Mouse (Mus musculus) myocyte (in vitro differentiated cells): ENCODE measurements around the gene Kdelc2.

Experiments
- E2F4 ChIP-seq: IDR thresholded peaks from one replicate; pipeline ENCODE4 v1.6.1; 2011; ENCODE audit warnings: mild to moderate bottlenecking, control low read depth, moderate library complexity; ENCODE audit not compliant: insufficient read depth
- MAX ChIP-seq: IDR thresholded peaks from one replicate; pipeline ENCODE4 v1.6.1; 2011; ENCODE audit warnings: low read depth, mild to moderate bottlenecking, control low read depth
- MYOD1 ChIP-seq, 3 experiments: IDR thresholded peaks; one replicate each; pipeline ENCODE4 v1.6.1; 2011; ENCODE audit warnings: control low read depth in 2 of 3, low read depth in 2 of 3, mild to moderate bottlenecking in 2 of 3, moderate library complexity in 1 of 3; ENCODE audit not compliant: insufficient read length in 2 of 3, control insufficient read depth in 1 of 3
- POLR2A ChIP-seq: IDR thresholded peaks from one replicate; pipeline ENCODE4 v1.6.1; 2011; ENCODE audit warnings: low read depth, mild to moderate bottlenecking, control low read depth, moderate library complexity; ENCODE audit not compliant: insufficient read length
- POLR2AphosphoS2 ChIP-seq: IDR thresholded peaks from one replicate; pipeline ENCODE4 v1.6.1; 2011; ENCODE audit warnings: low read depth, control low read depth; ENCODE audit not compliant: insufficient read length
- SRF ChIP-seq: IDR thresholded peaks from one replicate; pipeline ENCODE4 v1.6.1; 2011; ENCODE audit warnings: low read depth; ENCODE audit not compliant: control insufficient read depth, insufficient read length
- TCF12 ChIP-seq: IDR thresholded peaks from one replicate; pipeline ENCODE4 v1.6.1; 2011; ENCODE audit warnings: mild to moderate bottlenecking, control low read depth; ENCODE audit not compliant: poor library complexity, insufficient read depth, severe bottlenecking
- USF1 ChIP-seq: IDR thresholded peaks from one replicate; pipeline ENCODE4 v1.6.1; 2011; ENCODE audit warnings: low read depth, mild to moderate bottlenecking, control low read depth, moderate library complexity

DNA sequence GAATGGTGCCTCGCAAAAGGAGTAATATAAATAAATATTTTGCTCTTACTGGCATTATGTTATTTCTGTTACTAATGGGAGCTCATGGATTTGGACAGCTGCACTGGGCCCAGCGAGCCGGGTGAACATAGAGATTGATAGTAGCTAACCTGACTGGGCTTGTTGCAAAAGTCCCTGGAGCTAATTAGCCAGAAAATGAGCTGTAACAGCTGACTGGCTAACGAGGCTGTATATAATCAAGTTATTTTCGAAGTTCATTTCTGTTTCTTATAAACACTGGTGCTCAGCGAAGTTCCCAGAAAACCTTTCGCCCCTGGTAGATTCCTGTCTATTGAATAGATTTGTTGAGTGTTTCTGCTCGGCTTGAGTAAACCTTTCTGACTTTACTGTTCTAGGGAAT is 19.2 kb downstream of the Kdelc2 start:
- TF ChIP-seq MYOD1 (IDR thresholded peaks at IDR 0.05; ENCODE audit: control insufficient read depth in 1 of 3, insufficient read length in 2 of 3, low read depth in 2 of 3) (no peak), MAX (no peak), POLR2AphosphoS2 (no peak), POLR2A (no peak), TCF12 (no peak), SRF (no peak), USF1 (no peak), E2F4 (no peak)
